Mouse (Mus musculus) liver, adult 2 months (tissue): ENCODE measurements around the gene Ykt6.

Source experiments
- CTCF ChIP-seq: fragments of 200-500 bp; IDR thresholded peaks from 2 replicates; pipeline ENCODE4 v1.5.1; 2011; ENCODE audit warnings: low read depth, low read length, control low read depth
- POLR2A ChIP-seq: fragments of 200-500 bp; IDR thresholded peaks from 2 replicates; pipeline ENCODE4 v1.6.1; 2011; ENCODE audit warnings: low read length, control low read depth; ENCODE audit not compliant: insufficient read depth; ENCODE audit errors: extremely low read depth

DNA sequence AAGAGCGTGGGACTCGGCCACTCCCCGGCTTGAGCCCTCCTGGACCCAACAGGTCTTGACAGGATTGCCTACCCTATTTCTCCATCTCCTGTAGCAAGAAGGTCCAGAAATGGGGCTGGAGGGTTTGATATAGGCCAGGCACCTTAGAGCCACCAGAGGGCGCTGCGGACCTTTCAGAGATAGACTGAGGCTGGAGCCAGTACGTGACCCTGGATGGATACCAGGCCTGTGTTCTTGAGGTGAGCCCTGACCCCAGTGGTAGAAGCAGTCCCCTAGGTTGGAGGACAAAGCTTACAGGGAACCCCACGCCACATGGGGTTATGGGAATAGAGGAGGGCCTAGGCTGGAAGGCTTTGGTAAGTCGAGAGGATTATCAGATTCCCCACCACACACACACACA lies 40.5 kb downstream of the Ykt6 start:
- TF ChIP-seq CTCF: peak; percentile 98
- TF ChIP-seq POLR2A: no peak
